Mouse (Mus musculus): ENCODE results near the gene Zfp651.

DNA sequence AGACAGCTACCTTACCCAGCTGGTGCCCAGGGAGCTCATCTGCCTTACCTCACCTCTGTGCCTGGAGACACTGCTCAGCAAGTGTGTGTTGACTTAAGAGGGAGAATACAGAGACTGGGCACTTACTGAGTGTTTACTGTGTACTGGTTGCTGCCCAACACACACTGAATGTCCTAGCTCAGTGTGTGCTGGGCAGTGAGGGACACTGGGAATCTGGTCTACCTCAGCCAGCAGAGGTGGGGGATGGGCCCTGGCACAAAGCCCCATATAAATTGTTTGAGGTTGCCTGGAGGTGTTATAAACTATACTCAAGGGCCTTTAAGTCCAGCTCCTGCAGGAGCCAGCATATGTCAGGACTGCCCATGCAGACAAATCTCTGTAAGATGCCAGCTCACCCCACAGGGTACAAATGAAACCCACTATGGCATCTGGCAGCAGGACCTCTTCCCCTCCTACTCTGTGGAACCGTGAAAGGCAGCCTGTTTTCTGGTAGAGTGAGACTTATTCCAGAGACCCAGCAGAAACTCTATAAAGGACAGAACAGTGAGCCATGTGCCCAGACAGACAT is 35.9 kb downstream of the Zfp651 start:
- no peak for TF ChIP-seq CTCF (IDR thresholded peaks at IDR 0.05; ENCODE audit: borderline replicate concordance, extremely low read depth, insufficient read depth, insufficient read length)
- no peak for TF ChIP-seq POLR2A (IDR thresholded peaks at IDR 0.05; ENCODE audit: borderline replicate concordance, extremely low read depth, insufficient read depth, insufficient read length, poor library complexity, severe bottlenecking)

Data from brain, embryonic 14.5 days (tissue).